Mouse (Mus musculus) ES-Bruce4 (cell line): ENCODE results near the gene Herpud2.

Experiments
- CTCF ChIP-seq: IDR thresholded peaks from one replicate; pipeline ENCODE4 v1.8.1; 2011; ENCODE audit warnings: low read depth, low read length
- POLR2A ChIP-seq: IDR thresholded peaks from one replicate; pipeline ENCODE4 v1.8.1; 2011; ENCODE audit warnings: low read length; ENCODE audit not compliant: insufficient read depth

DNA sequence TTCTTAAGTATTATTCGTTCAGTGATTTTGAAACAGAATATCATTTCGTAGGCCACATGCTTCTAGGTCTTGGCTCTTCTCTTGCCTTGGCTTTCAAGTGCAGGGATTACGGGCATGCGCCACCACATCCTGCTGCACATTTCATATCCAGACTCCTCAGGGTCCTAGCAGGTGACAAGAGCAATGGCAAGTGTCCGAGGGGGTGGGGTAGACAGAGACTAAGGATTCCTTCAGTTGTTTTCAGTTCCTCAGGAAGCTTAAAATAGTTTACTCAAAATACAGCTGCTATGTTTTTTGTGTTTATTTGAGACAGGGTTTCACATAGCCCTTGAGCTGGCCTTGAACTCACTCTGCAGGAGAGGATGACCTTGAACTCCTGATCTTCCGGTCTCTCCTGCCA lies 24.4 kb upstream of the Herpud2 start:
- TF ChIP-seq POLR2A (no peak), CTCF (no peak)
